Mouse (Mus musculus) embryonic stem cell, embryonic (primary cell): ENCODE measurements around the gene Acap2.

Experiments
- CTCF ChIA-PET, 4 experiments: fragments of 300-600 bp in 2 of 4; fragments of 350-600 bp in 2 of 4; sonication (Branson Sonifier 250); formaldehyde crosslinking; loops; one replicate each; lab custom pipeline; 2022; ENCODE audit warnings: inconsistent platforms in 2 of 4; lab: Charles Lee
- POLR2A ChIA-PET, 4 experiments: fragments of 300-600 bp in 2 of 4; fragments of 350-600 bp in 2 of 4; sonication (Branson Sonifier 250); formaldehyde crosslinking; loops; one replicate each; lab custom pipeline; 2022; ENCODE audit warnings: antibody characterized with exemption in 4 of 4, inconsistent platforms in 1 of 4; lab: Charles Lee

Acap2 gene

DNA sequence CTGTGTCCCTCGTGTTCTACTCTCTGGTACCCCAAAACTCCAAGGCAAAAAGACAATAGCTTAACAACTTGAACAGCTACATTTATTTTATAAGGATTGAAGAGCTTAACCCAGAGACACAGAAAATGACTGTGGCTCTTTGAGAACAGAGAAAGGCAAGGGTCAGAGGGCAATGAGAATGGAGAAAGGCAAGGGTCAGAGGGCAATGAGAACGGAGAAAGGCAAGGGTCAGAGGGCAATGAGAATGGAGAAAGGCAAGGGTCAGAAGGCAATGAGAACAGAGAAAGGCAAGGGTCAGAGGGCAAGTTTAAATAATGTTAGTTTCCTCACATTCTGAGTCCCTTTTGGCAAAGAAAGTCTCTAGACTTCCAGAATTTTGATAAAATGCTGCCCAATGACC lies 41.6 kb downstream of the Acap2 start:
- POLR2A ChIA-PET, result interaction anchor here in 1 of 4 experiments (0.7 to 1.0 kb wide), 2 partner anchors 12 to 159 kb away, joined by 3 read pairs; no protein-coding TSS in a partner anchor
- CTCF ChIA-PET, result no interaction called here

DNA sequence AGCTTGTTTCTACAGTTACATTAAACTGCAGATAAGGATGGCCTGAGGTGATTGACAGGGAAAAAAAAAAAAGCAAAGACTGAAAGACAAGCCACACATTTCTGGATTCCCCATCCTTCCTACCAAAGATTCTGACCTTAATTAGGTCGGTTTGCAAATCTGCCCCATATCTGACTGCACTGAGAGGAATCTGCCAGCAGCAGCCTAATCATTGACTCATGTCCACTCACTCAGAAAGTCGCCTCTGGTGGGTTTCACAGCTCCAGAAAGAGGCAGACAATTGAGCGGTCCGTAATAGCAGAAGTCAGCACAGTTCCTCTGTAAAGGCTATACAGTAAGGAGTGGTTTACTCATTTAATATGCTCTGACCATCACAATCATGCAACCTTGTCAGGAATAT lies 51.2 kb downstream of the Acap2 start:
- ChIA-PET CTCF (no interaction called here), POLR2A (no interaction called here)

- ChIA-PET CTCF (no interaction called here), POLR2A (no interaction called here)
Observed at GRCm38 (mm10) chr16:31148891-31149290, 52.2 kb downstream of the Acap2 start.

DNA sequence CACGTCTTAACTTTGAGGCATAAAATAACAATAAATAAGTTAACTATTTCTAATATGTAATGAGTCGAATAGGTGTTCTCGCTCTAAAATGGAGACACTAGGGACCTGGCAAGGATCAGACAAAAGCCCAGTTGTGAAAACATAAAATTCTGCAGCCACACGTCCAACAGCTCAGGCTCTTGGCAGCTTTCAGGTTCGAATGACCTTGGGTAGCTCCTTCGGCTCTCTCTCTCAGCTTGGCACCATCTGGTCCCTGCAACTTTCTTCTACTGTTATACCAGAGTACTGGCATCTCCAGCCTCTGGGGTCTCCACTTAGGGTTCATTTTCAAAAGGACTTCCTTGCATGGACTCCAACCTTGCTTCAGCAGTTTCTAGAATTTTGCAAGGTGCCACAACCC lies 53.3 kb downstream of the Acap2 start:
- CTCF ChIA-PET, result no interaction called here

DNA sequence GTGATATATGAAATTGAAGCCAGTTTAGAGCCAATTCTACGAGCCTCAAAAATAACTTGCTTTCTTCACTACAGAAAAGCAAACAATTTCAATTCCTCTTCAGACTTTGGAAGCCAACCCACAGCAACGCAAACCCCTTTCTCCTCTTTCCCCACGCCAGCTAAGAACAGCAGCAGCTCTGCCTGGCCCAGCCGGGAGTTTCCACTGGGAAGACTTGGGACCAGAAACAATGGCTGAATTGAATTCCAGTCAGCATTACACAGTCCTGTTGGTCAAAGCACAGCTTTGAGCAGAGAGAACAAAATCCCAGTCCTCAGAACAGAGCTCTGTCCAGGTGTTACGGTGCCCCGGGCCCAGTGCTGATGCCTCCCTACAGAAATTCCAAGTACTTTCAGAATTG lies 59.1 kb downstream of the Acap2 start:
- POLR2A ChIA-PET, result interaction anchor here in 3 of 4 experiments (0.7 to 2.7 kb wide), 3 partner anchors 14 to 135 kb away, joined by 3 to 8 read pairs (median 6); partner anchors contain the start of gene Acap2 (in 1 of the 3)
- CTCF ChIA-PET, result interaction anchor here in 1 of 4 experiments (1.5 kb wide), 1 partner anchor 71 kb away, joined by 4 read pairs; no protein-coding TSS in a partner anchor

More for the DNA sequence above, 53.3 kb downstream of the Acap2 start:
- POLR2A ChIA-PET, result interaction anchor here in 1 of 4 experiments (0.9 kb wide), 1 partner anchor 14 kb away, joined by 3 read pairs; no protein-coding TSS in a partner anchor

- ChIA-PET POLR2A (no interaction called here), CTCF (no interaction called here)
Observed at GRCm38 (mm10) chr16:31136616-31137253, 64.3 kb downstream of the Acap2 start.

DNA sequence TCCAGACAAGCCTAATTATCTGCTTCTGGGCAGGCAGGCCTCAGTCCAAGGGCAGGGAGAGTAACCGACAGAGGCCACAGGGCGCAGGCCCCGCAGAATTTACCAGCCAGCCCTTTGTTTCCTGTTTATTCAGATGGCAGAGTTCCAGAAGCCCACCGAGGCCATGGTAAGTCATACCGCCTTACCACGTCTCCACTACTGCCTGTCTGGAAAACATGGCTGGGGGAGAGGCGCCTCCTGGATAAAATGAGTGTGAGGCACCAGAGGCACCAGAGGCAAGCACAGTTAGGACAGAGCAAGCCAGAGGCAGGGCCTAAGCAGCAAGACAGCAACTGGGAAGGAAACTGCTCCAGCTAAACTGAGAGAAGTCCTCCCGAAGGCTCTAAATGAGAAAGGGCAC lies 65.5 kb downstream of the Acap2 start:
- ChIA-PET POLR2A (no interaction called here), CTCF (no interaction called here)

- POLR2A ChIA-PET, result interaction anchor here in 1 of 4 experiments (0.8 to 1.3 kb wide), 2 partner anchors 39 to 236 kb away, joined by 3 read pairs; no protein-coding TSS in a partner anchor
- CTCF ChIA-PET, result no interaction called here
Observed at GRCm38 (mm10) chr16:31131531-31131930, 69.5 kb downstream of the Acap2 start.

GRCm38 (mm10) chr16:31128116-31128515 lies 72.9 kb downstream of the Acap2 start:
- CTCF ChIA-PET, result no interaction called here
- POLR2A ChIA-PET, result no interaction called here

DNA sequence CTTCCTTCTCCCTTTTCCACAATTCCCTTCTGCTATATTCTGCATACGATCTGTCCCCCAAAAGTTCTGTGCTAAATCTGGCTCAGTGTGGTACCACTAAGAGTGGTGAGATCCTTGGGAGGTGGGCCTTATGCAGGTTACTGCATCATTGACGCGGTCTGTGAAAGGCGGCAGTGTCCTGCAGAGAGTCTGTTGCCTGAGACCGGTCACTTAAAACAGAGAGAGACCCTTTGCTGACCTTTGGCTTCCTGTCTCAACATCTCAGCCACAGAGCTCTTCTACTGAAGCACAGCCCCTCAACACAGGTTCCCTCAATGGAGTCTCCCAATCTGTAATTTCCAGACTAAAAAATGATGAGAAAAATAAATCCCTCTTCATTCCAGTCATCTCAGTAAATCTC lies 76.1 kb downstream of the Acap2 start:
- POLR2A ChIA-PET, result no interaction called here
- CTCF ChIA-PET, result no interaction called here

GRCm38 (mm10) chr16:31121612-31122011 lies 79.4 kb downstream of the Acap2 start:
- POLR2A ChIA-PET, result interaction anchor here in 2 of 4 experiments (1.1 to 1.4 kb wide), 2 partner anchors 12 to 253 kb away, joined by 3 to 4 read pairs; no protein-coding TSS in a partner anchor
- CTCF ChIA-PET, result no interaction called here

GRCm38 (mm10) chr16:31113596-31113995 lies 87.4 kb downstream of the Acap2 start:
- ChIA-PET CTCF (no interaction called here), POLR2A (interaction anchor here in 2 of 4 experiments (0.6 to 1.0 kb wide), 2 partner anchors 30 to 857 kb away, joined by 3 to 4 read pairs; no protein-coding TSS in a partner anchor)

DNA sequence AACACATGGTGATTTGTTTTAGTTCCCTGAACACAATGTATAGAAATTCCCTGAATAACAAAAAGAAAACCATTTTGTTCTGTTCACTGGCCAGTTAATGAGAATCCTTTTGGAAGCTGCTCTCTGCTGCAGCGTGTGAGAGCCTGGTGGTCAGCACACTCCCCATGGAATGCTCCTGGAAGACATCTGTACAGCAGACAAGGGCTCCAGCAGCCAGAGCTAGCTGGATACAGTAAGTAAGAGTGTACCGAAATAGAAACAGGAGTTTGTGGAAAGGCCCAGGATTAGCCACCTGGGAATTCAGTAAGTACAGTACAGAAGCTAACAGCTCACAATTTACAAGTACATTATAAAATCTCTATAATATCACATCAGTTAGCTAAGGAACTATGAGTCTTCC lies 99.7 kb downstream of the Acap2 start:
- ChIA-PET CTCF (interaction anchor here in 1 of 4 experiments (0.9 kb wide), 1 partner anchor 510 kb away, joined by 3 read pairs; no protein-coding TSS in a partner anchor), POLR2A (interaction anchor here in 1 of 4 experiments (1.6 kb wide), 1 partner anchor 11 kb away, joined by 3 read pairs; no protein-coding TSS in a partner anchor)

- CTCF ChIA-PET, result no interaction called here
Observed at GRCm38 (mm10) chr16:31099906-31100305, 101.1 kb downstream of the Acap2 start.

GRCm38 (mm10) chr16:31094036-31094435 lies 107.0 kb downstream of the Acap2 start:
- CTCF ChIA-PET, result interaction anchor here in 1 of 4 experiments (0.6 kb wide), 1 partner anchor 144 kb away, joined by 3 read pairs; no protein-coding TSS in a partner anchor
- POLR2A ChIA-PET, result interaction anchor here in 1 of 4 experiments (1.1 kb wide), 1 partner anchor 14 kb away, joined by 3 read pairs; no protein-coding TSS in a partner anchor

More at GRCm38 (mm10) chr16:31099906-31100305, 101.1 kb downstream of the Acap2 start:
- POLR2A ChIA-PET, result no interaction called here

DNA sequence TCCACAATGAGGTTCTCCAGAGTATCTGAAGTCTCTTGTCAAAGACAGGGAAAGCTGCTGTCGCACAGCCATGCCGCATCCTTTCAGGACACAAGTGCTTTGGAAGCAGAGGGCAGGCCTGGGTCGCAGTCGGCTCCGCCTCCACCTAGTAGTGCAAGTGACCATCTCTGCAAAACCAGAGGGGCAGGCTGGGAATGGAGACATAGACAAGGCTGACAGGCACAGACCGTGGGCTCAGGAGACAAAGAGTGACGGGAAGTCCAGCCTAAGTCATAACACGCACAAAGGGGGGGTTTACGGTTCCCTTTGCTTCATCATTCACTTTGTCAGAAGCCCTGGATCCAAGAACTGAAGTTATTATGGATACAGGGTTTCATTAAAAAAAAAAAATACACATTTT lies 107.9 kb downstream of the Acap2 start:
- ChIA-PET POLR2A (no interaction called here), CTCF (interaction anchor here in 2 of 4 experiments (0.6 to 1.2 kb wide), 2 partner anchors 144 to 333 kb away, joined by 3 to 4 read pairs; no protein-coding TSS in a partner anchor)

DNA sequence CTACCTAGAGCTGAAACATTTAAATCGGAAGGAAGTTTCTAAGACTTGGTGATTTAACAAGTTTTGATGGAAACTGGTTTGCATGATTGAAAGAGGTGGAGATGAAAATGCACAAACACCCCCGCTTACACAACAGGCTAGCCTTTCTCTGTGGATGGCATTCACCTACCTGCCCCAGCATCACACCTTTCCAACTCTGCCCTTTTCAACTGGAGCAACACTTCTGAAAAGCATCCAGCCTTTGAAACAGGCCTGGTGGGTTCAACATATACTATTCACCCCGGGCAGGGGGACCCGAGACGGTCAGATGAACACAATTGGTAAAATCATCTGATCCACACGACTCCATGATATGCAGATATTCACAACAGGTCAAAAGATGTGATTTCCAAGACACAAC lies 119.2 kb downstream of the Acap2 start:
- CTCF ChIA-PET, result interaction anchor here in 3 of 4 experiments (0.5 to 3.3 kb wide), 8 partner anchors 10 to 691 kb away, joined by 3 to 41 read pairs (median 5); no protein-coding TSS in a partner anchor
- POLR2A ChIA-PET, result interaction anchor here in 3 of 4 experiments (0.5 to 3.6 kb wide), 17 partner anchors 10 to 981 kb away, joined by 3 to 20 read pairs (median 5); no protein-coding TSS in a partner anchor

GRCm38 (mm10) chr16:31081125-31081664 lies 119.8 kb downstream of the Acap2 start, which contains the start of gene Xxylt1:
Xxylt1 (minus strand) TSS chr16:31081432.
- CTCF ChIA-PET, result interaction anchor here in 3 of 4 experiments (0.5 to 3.3 kb wide), 14 partner anchors 9 to 692 kb away, joined by 3 to 41 read pairs (median 4); no protein-coding TSS in a partner anchor
- POLR2A ChIA-PET, result interaction anchor here in 3 of 4 experiments (0.5 to 3.6 kb wide), 31 partner anchors 10 to 488 kb away, joined by 3 to 20 read pairs (median 4); partner anchors contain the start of gene Acap2 (in 1 of the 3)

DNA sequence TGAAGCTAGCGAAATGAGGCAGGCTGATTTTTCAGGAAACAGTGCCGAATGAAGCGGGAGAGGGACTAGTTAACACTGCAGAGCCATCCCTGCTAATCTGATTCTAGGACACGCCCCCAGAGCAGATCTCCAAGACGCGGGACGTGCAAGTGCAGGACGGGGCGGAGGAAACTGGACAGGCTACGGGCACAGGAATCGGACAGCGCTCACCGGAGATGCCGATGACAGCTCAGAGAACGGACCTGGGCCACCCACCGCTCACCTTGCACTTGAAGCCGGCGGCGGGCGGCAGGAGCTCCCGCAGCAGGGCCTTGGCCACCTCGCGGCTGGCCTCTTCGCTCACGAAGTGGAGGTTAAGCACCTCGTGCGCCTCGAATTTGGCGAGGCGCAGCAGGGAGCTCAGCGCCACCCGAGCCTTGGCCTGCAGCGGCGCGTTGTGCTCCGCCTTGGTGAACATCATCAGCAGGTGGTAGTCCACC lies 120.4 kb downstream of the Acap2 start:
- ChIA-PET POLR2A (interaction anchor here in 3 of 4 experiments (0.5 to 3.6 kb wide), 30 partner anchors 10 to 487 kb away, joined by 3 to 20 read pairs (median 4); partner anchors contain the start of gene Acap2 (in 1 of the 3)), CTCF (interaction anchor here (0.5 to 3.3 kb wide), 16 partner anchors 9 to 479 kb away, joined by 3 to 41 read pairs (median 4); no protein-coding TSS in a partner anchor)
